Mouse (Mus musculus) liver, embryonic 14.5 days (tissue): ENCODE results near the gene Loxl4. TPM values are rescaled to one million over a fixed set of nuclear protein-coding genes. Genes with fewer than 3 reads are reported as not detected.

Experiments
- ATAC-seq: fragments of 200-750 bp; cut with Nextera tagmentation; 2 replicates; pipeline ENCODE4 v1.8.0; 2017; ENCODE audit warnings: moderate number of reproducible peaks, mild to moderate bottlenecking, moderate library complexity; ENCODE audit not compliant: insufficient read depth
- DNase-seq, 3 experiments: peaks; one replicate each; pipeline ENCODE4 v3.0.0-alpha.2; 2012 to 2013; ENCODE audit warnings: low read depth in 3 of 3, low spot score in 3 of 3
- H3K27ac ChIP-seq: fragments of 300-500 bp; sonication (generic); 2 replicates; pipeline ENCODE4 v1.5.1; 2014; ENCODE audit warnings: moderate library complexity, mild to moderate bottlenecking, control low read depth, inconsistent platforms
- H3K27me3 ChIP-seq: fragments of 300-500 bp; sonication (generic); 2 replicates; pipeline ENCODE4 v1.6.1; 2014; ENCODE audit warnings: mild to moderate bottlenecking, low read length, moderate library complexity; ENCODE audit not compliant: control insufficient read depth, insufficient read depth
- H3K36me3 ChIP-seq: fragments of 300-500 bp; sonication (generic); replicated peaks from 2 replicates; pipeline ENCODE4 v1.6.1; 2014; ENCODE audit warnings: low read depth; ENCODE audit not compliant: control insufficient read depth, insufficient read depth
- H3K4me1 ChIP-seq, 2 experiments: fragments of 200-500 bp in 1 of 2; fragments of 300-500 bp in 1 of 2; sonication (generic) in 1 of 2; replicated peaks; 2 replicates each; pipeline ENCODE4 v1.6.1; 2012 to 2014; ENCODE audit warnings: antibody characterized with exemption in 1 of 2, inconsistent platforms in 1 of 2, low read length in 1 of 2; ENCODE audit not compliant: control insufficient read depth in 2 of 2, insufficient read depth in 2 of 2
- H3K4me2 ChIP-seq: fragments of 300-500 bp; sonication (generic); 2 replicates; pipeline ENCODE4 v1.6.1; 2014; ENCODE audit warnings: low read depth, mild to moderate bottlenecking, control low read depth, moderate library complexity
- H3K4me3 ChIP-seq, 2 experiments: fragments of 200-500 bp in 1 of 2; fragments of 300-500 bp in 1 of 2; sonication (generic) in 1 of 2; 2 replicates each; pipeline ENCODE4 v1.5.1; 2012 to 2014; ENCODE audit warnings: low read depth in 2 of 2, low read length in 2 of 2, mild to moderate bottlenecking in 2 of 2, control low read depth in 1 of 2, inconsistent platforms in 1 of 2, moderate library complexity in 1 of 2; ENCODE audit not compliant: insufficient read depth in 1 of 2
- H3K9ac ChIP-seq: fragments of 300-500 bp; sonication (generic); replicated peaks from 2 replicates; pipeline ENCODE4 v1.6.1; 2014; ENCODE audit warnings: mild to moderate bottlenecking, control low read depth, moderate library complexity
- H3K9me3 ChIP-seq: fragments of 300-500 bp; sonication (generic); 2 replicates; pipeline ENCODE4 v1.6.1; 2016; ENCODE audit warnings: low read length, mixed read lengths; ENCODE audit not compliant: control insufficient read depth
- CTCF ChIP-seq: IDR thresholded peaks from 2 replicates; pipeline ENCODE4 v1.5.1; 2016; ENCODE audit warnings: antibody characterized with exemption, low read depth, control low read depth
- EP300 ChIP-seq: IDR thresholded peaks from 2 replicates; pipeline ENCODE4 v1.6.1; 2016; ENCODE audit warnings: antibody characterized with exemption, low read depth
- WGBS: fragments of 180-500 bp; shearing (Covaris S2); extraction: QIAGEN DNeasy Blood & Tissue Kit; methylation state at CpG from one replicate; pipeline ENCODE4 v1.1.7; 2014; ENCODE audit not compliant: insufficient replicate concordance; 5-methylcytosine and 5-hydroxymethylcytosine counted together
- polyA plus RNA-seq, 2 experiments: library from polyadenylated mRNA; depleted of rRNA in 1 of 2; stranded (reverse) in 1 of 2; unstranded in 1 of 2; fragments of >200 nt; fragmentation: Nextera tagmentation in 1 of 2; extraction: Ambion mirVana in 1 of 2; gene quantifications; 2 replicates each; pipeline versions ENCODE4 v1.2.1 to v1.2.3; 2012 to 2014

Gene Loxl4
- polyA plus RNA-seq, 2 experiments = 0.05 to 0.06 TPM

- 58% methylated on average over 6 of the region's 6 CpGs for WGBS
- no peak overlapping the region for H3K27ac ChIP-seq
- no peaks in the 10 kb centered on the region for H3K27me3 ChIP-seq
- DNase-seq (no peak), ATAC-seq (no peak)
- no peaks in the 10 kb centered on the region for H3K36me3 ChIP-seq
- no peak overlapping the region for H3K4me2 ChIP-seq
- TF ChIP-seq EP300 = no peak
- no peak for TF ChIP-seq CTCF
- H3K4me1 ChIP-seq = peaks cover 0 to 9% of the 10 kb centered on the region in 2 experiments; a peak in 2 of 4 replicates
- no peaks in the 10 kb centered on the region for H3K9me3 ChIP-seq
- H3K9ac ChIP-seq = no peak overlapping the region
- no peak overlapping the region for H3K4me3 ChIP-seq
These were observed 46.0 kb upstream of the Loxl4 start for GRCm38 (mm10) chr19:42658435-42659135.

DNA sequence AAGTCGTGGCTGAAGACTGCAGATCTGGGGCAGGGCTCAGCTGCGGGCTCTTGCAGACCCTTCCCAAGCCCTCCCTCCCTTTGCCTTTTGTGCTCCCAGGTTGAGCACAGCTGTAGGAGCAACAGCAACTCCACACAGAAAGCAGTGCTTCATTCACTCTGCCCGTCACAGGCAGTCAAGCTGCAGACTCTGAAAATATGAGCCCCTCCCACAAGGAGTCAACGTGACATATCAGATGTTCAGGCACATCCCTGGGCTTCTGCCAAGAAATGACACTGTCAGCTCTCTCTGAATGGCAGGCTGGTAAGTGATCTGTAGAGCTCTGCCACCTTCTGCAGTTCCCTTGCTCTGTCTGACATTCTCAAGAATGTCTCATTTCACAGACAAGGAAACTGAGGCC, 45.2 kb upstream of the Loxl4 start:
- H3K4me1 ChIP-seq = peaks cover 0 to 11% of the 10 kb centered on the region in 2 experiments; a peak in 2 of 4 replicates
- no peaks in the 10 kb centered on the region for H3K9me3 ChIP-seq
- WGBS = 33% methylated on average over 4 of the region's 4 CpGs
- no peak overlapping the region for H3K4me3 ChIP-seq
- H3K36me3 ChIP-seq = no peaks in the 10 kb centered on the region
- TF ChIP-seq CTCF (no peak), EP300 (no peak)
- no peak overlapping the region for H3K9ac ChIP-seq
- DNase-seq (no peak), ATAC-seq (no peak)
- H3K27me3 ChIP-seq = no peaks in the 10 kb centered on the region
- no peak overlapping the region for H3K4me2 ChIP-seq
- no peak overlapping the region for H3K27ac ChIP-seq

- no peaks in the 10 kb centered on the region for H3K36me3 ChIP-seq
- no peaks in the 10 kb centered on the region for H3K27me3 ChIP-seq
- no peak overlapping the region for H3K27ac ChIP-seq
- no peak for TF ChIP-seq EP300
- TF ChIP-seq CTCF = no peak
- H3K4me2 ChIP-seq = no peak overlapping the region
- 77% methylated on average over 2 of the region's 2 CpGs for WGBS
- peaks cover 0 to 11% of the 10 kb centered on the region in 2 experiments; a peak in 2 of 4 replicates for H3K4me1 ChIP-seq
- DNase-seq = no peak
- no peak for ATAC-seq
- H3K4me3 ChIP-seq = no peak overlapping the region
- H3K9me3 ChIP-seq = no peaks in the 10 kb centered on the region
- no peak overlapping the region for H3K9ac ChIP-seq
These were observed 44.7 kb upstream of the Loxl4 start for GRCm38 (mm10) chr19:42657306-42657705.

DNA sequence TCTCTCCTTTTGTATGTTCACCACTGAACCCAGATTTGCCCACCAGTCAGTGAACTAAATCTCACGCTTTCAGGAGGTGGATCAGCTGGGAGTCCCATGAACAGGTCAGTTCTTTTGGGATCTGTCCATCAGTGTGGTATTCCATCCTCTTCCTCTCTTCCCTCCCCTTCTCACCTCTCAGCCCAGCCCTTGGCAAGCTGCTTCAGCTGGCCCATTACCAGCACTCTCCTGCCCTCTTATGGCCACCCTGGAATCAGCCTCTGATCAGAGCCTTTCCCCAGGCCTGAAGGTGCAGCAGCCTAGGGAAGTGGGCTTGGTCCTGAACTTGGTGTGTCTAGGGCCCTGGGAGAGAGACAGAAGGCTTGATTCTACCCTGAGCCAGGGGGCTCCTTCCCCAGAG, 42.4 kb upstream of the Loxl4 start:
- no peak for DNase-seq
- 24% methylated on average over 1 of the region's 1 CpGs for WGBS
- no peak for ATAC-seq
- H3K36me3 ChIP-seq = no peaks in the 10 kb centered on the region
- TF ChIP-seq CTCF (peak; percentile 80), EP300 (no peak)
- no peak overlapping the region for H3K4me2 ChIP-seq
- no peaks in the 10 kb centered on the region for H3K27me3 ChIP-seq
- H3K9me3 ChIP-seq = no peaks in the 10 kb centered on the region
- no peak overlapping the region for H3K27ac ChIP-seq
- peaks cover 0 to 4% of the 10 kb centered on the region in 2 experiments; a peak in 2 of 4 replicates for H3K4me1 ChIP-seq
- no peak overlapping the region for H3K4me3 ChIP-seq
- no peak overlapping the region for H3K9ac ChIP-seq

DNA sequence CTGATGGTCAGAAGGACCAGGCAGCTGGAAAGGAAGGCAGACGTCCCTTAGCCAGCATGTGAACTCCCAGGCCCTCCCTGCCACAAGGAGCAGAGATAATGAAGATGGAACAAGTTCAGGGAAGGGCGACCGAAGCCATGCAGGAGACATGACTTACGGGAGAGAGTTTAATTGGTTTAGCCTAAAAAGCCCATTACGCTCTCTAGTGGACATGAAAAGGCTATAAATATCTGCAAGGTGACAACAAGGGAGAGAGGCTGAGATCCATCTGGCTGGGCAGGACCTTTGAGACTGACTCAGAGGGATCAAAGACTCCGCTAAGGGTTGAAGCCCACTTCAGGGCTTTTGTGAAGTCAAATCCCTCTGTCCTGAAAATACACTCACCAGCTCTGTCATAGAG, 40.5 kb upstream of the Loxl4 start:
- Histone ChIP-seq H3K27me3 (no peaks in the 10 kb centered on the region), H3K4me2 (no peak overlapping the region), H3K27ac (no peak overlapping the region), H3K4me3 (no peak overlapping the region), H3K36me3 (no peaks in the 10 kb centered on the region), H3K4me1 (peaks cover 0 to 2% of the 10 kb centered on the region in 2 experiments; a peak in 2 of 4 replicates), H3K9ac (no peak overlapping the region), H3K9me3 (no peaks in the 10 kb centered on the region)
- 35% methylated on average over 6 of the region's 6 CpGs for WGBS
- ATAC-seq (no peak), DNase-seq (no peak)
- TF ChIP-seq CTCF = no peak
- no peak for TF ChIP-seq EP300
